Comparison of ENCODE assay signal across 15 mouse cellular contexts in genomic region chr4:63993462-63994113, GRCm38 (mm10). TPM values are rescaled to one million over a fixed set of nuclear protein-coding genes. Genes with fewer than 3 reads are reported as not detected.
DNase-seq lines count a peak whose midpoint lies in the region; ATAC-seq lines count a peak whose summit lies in the region.
"Had no signal": no experiment of that assay in that cellular context is flagged by ENCODE, and none has a peak within 500 bp of the region (broad histone marks: within the 10 kb centered on the region; RNA-seq: fewer than 3 reads in every experiment).

No protein-coding gene starts in this region.

- H3K4me1 ChIP-seq in lung, embryonic 16.5 days (replicated peaks; ENCODE audit: control insufficient read depth, insufficient read depth, low read length), result peaks cover 3% of the 10 kb centered on the region; the same call in 1 of the 2 replicates
- H3K4me1 ChIP-seq in embryonic facial prominence, embryonic 14.5 days (ENCODE audit: control insufficient read depth, insufficient read depth, low read length), result 0 out of 2 replicates have a peak, but pooled peaks cover 5% of the 10 kb centered on the region

- H3K27ac ChIP-seq in lung, embryonic 16.5 days (ENCODE audit: low read length), result 0 out of 2 replicates have a peak overlapping the region, but pooled peaks have one; percentile 29
- no peak overlapping the region for H3K27ac ChIP-seq in embryonic facial prominence, embryonic 14.5 days (replicated peaks; ENCODE audit: low read depth, low read length)
- H3K27ac ChIP-seq: embryonic facial prominence, embryonic 15.5 days had no signal

- no peaks in the 10 kb centered on the region for H3K9me3 ChIP-seq in lung, embryonic 16.5 days (ENCODE audit: control insufficient read depth, low read length)
- no peaks in the 10 kb centered on the region for H3K9me3 ChIP-seq in embryonic facial prominence, embryonic 14.5 days (ENCODE audit: control insufficient read depth, low read length)
- H3K9me3 ChIP-seq: embryonic facial prominence, embryonic 15.5 days had no signal

- no peak overlapping the region for H3K4me3 ChIP-seq in lung, embryonic 16.5 days (ENCODE audit: low read length)
- no peak overlapping the region for H3K4me3 ChIP-seq in embryonic facial prominence, embryonic 14.5 days (ENCODE audit: low read depth, low read length)
- H3K4me3 ChIP-seq: embryonic facial prominence, embryonic 15.5 days had no signal

- peak; percentile 34; the same call in 1 of the 2 replicates for ATAC-seq in frontal cortex, adult (ENCODE audit: low TSS enrichment)
- ATAC-seq in lung, embryonic 16.5 days (ENCODE audit: low read depth), result 0 out of 2 replicates have a peak, but pooled peaks have one; percentile 56
- no peak for ATAC-seq in embryonic facial prominence, embryonic 14.5 days (ENCODE audit: low read depth)
- ATAC-seq: forebrain, embryonic 16.5 days; Patski had no signal

- WGBS in lung, embryonic 16.5 days, result 21% methylated on average over 2 of the region's 2 CpGs
- 37% methylated on average over 2 of the region's 2 CpGs for WGBS in embryonic facial prominence, embryonic 14.5 days

- no peaks in the 10 kb centered on the region for H3K36me3 ChIP-seq in lung, embryonic 16.5 days (ENCODE audit: control insufficient read depth, insufficient read depth, low read length)
- H3K36me3 ChIP-seq in embryonic facial prominence, embryonic 14.5 days (ENCODE audit: control insufficient read depth, insufficient read depth, low read length), result peaks cover 15% of the 10 kb centered on the region

- intact Hi-C loops in left cerebral cortex, postnatal 14 days (cut with DNase I), result no loop called here

- H3K9ac ChIP-seq in lung, embryonic 16.5 days (ENCODE audit: low read length), result no peak overlapping the region
- no peak overlapping the region for H3K9ac ChIP-seq in embryonic facial prominence, embryonic 14.5 days (ENCODE audit: low read depth, low read length)
- H3K9ac ChIP-seq: embryonic facial prominence, embryonic 15.5 days had no signal

- no peak for DNase-seq in frontal cortex, postnatal 10 days (ENCODE audit: low spot score in 2 of 2)
- DNase-seq in lung, postnatal 36 days, result no peak
- DNase-seq in embryonic facial prominence, embryonic 14.5 days (ENCODE audit: low spot score), result peak; percentile 41
- DNase-seq in retina, embryonic 14.5 days (ENCODE audit: low spot score), result peak; percentile 46
- no peak for DNase-seq in left cerebral cortex, adult 9 months (ENCODE audit: low spot score in 2 of 2)
- DNase-seq in left cerebral cortex, postnatal 14 days (ENCODE audit: low spot score in 2 of 2), result no peak
- DNase-seq: cerebellum, adult 8-10 months; kidney, adult 18-20 months; kidney, postnatal 36 days; spleen, adult 18-20 months had no signal

- no peaks in the 10 kb centered on the region; the same call in 1 of the 2 replicates for H3K27me3 ChIP-seq in lung, embryonic 16.5 days (ENCODE audit: control insufficient read depth, insufficient read depth, low read depth, low read length)
- H3K27me3 ChIP-seq in embryonic facial prominence, embryonic 14.5 days (replicated peaks; ENCODE audit: control insufficient read depth, insufficient read depth, low read length), result no peaks in the 10 kb centered on the region
- H3K27me3 ChIP-seq: embryonic facial prominence, embryonic 15.5 days; Patski had no signal

- no peak overlapping the region for H3K4me2 ChIP-seq in lung, embryonic 16.5 days (ENCODE audit: low read depth, low read length)
- H3K4me2 ChIP-seq in embryonic facial prominence, embryonic 14.5 days (ENCODE audit: low read depth, low read length), result no peak overlapping the region
- H3K4me2 ChIP-seq: embryonic facial prominence, embryonic 15.5 days had no signal

RNA-seq across cellular contexts. Expression of gene Tnc, which starts 53.2 kb away (rescaled TPM):
- 41.8 and 45.2 TPM in 2 replicates for polyA plus RNA-seq in lung, embryonic 16.5 days (2015; fragmentation: Nextera tagmentation; extraction: Ambion mirVana)
- 95.7 and 97.5 TPM in 2 replicates for polyA plus RNA-seq in embryonic facial prominence, embryonic 14.5 days (2014; fragmentation: Nextera tagmentation; extraction: Ambion mirVana)
- total RNA-seq in left cerebral cortex, postnatal 14 days (2021), result 1 to 10 TPM; 8.6 to 9.2 TPM

Comparison
In these comparisons a context has a peak if more than half of its experiments do, and no peak if none do; other contexts are left out.
1. DNase-seq: peak in embryonic facial prominence, embryonic 14.5 days (single experiment) and retina, embryonic 14.5 days (single experiment); none in frontal cortex, postnatal 10 days (0 of 2), lung, postnatal 36 days (single experiment), left cerebral cortex, adult 9 months (0 of 2) and left cerebral cortex, postnatal 14 days (0 of 2).